Mouse (Mus musculus) embryonic facial prominence, embryonic 15.5 days (tissue): ENCODE results near the gene Dhrs1. TPM values are rescaled to one million over a fixed set of nuclear protein-coding genes. Genes with fewer than 3 reads are reported as not detected.

Experiments
- ATAC-seq: fragments of 200-750 bp; cut with Nextera tagmentation; 2 replicates; pipeline ENCODE4 v1.8.0; 2017; ENCODE audit warnings: low read depth, moderate TSS enrichment; ENCODE audit not compliant: insufficient number of reproducible peaks, low FRiP score, low TSS enrichment
- H3K27ac ChIP-seq: fragments of 300-500 bp; sonication (generic); replicated peaks from 2 replicates; pipeline ENCODE4 v1.5.1; 2015; ENCODE audit warnings: mild to moderate bottlenecking, inconsistent platforms
- H3K27me3 ChIP-seq: fragments of 300-500 bp; sonication (generic); 2 replicates; pipeline ENCODE4 v1.6.1; 2015; ENCODE audit warnings: inconsistent platforms
- H3K36me3 ChIP-seq: fragments of 300-500 bp; sonication (generic); 2 replicates; pipeline ENCODE4 v1.6.1; 2015; ENCODE audit warnings: mild to moderate bottlenecking, inconsistent platforms
- H3K4me1 ChIP-seq: fragments of 300-500 bp; sonication (generic); 2 replicates; pipeline ENCODE4 v1.6.1; 2015; ENCODE audit warnings: inconsistent platforms
- H3K4me2 ChIP-seq: fragments of 300-500 bp; sonication (generic); replicated peaks from 2 replicates; pipeline ENCODE4 v1.6.1; 2015; ENCODE audit warnings: mild to moderate bottlenecking, inconsistent platforms
- H3K4me3 ChIP-seq: fragments of 300-500 bp; sonication (generic); replicated peaks from 2 replicates; pipeline ENCODE4 v1.5.1; 2015; ENCODE audit warnings: mild to moderate bottlenecking, inconsistent platforms
- H3K9ac ChIP-seq: fragments of 300-500 bp; sonication (generic); 2 replicates; pipeline ENCODE4 v1.6.1; 2015; ENCODE audit warnings: inconsistent platforms
- H3K9me3 ChIP-seq: fragments of 300-500 bp; sonication (generic); replicated peaks from 2 replicates; pipeline ENCODE4 v1.6.1; 2016; ENCODE audit warnings: inconsistent platforms
- WGBS: fragments of 180-500 bp; shearing (Covaris S2); methylation state at CpG from one replicate; pipeline ENCODE4 v1.1.7; 2015; 5-methylcytosine and 5-hydroxymethylcytosine counted together
- polyA plus RNA-seq: library from polyadenylated mRNA; unstranded; fragments of >200 nt; fragmentation: Nextera tagmentation; extraction: Ambion mirVana; gene quantifications from 2 replicates; pipeline ENCODE4 v1.2.1, GENCODE M21; 2015

Gene Dhrs1
- polyA plus RNA-seq, 1 experiment from 2014 or later = 90.0 TPM

- no peak for ATAC-seq
- no peak overlapping the region for H3K9ac ChIP-seq
- WGBS = 61% methylated on average over 3 of the region's 3 CpGs
Measured at GRCm38 (mm10) chr14:55735334-55735733, 10.2 kb downstream of the Dhrs1 start.

GRCm38 (mm10) chr14:55734869-55735268 is 10.6 kb downstream of the Dhrs1 start:
- Histone ChIP-seq H3K4me1 (no peaks in the 10 kb centered on the region), H3K27ac (no peak overlapping the region), H3K27me3 (no peaks in the 10 kb centered on the region; the same call in 1 of the 2 replicates), H3K9ac (no peak overlapping the region), H3K9me3 (no peaks in the 10 kb centered on the region), H3K36me3 (peaks cover 21% of the 10 kb centered on the region), H3K4me3 (no peak overlapping the region), H3K4me2 (no peak overlapping the region)
- WGBS = 68% methylated on average over 7 of the region's 7 CpGs
- ATAC-seq = no peak

More at GRCm38 (mm10) chr14:55735334-55735733, 10.2 kb downstream of the Dhrs1 start:
- H3K36me3 ChIP-seq = peaks cover 24% of the 10 kb centered on the region
- no peaks in the 10 kb centered on the region for H3K9me3 ChIP-seq
- H3K4me1 ChIP-seq = no peaks in the 10 kb centered on the region
- H3K27me3 ChIP-seq = no peaks in the 10 kb centered on the region; the same call in 1 of the 2 replicates
- H3K4me2 ChIP-seq = no peak overlapping the region
- H3K4me3 ChIP-seq = no peak overlapping the region
- no peak overlapping the region for H3K27ac ChIP-seq

- ATAC-seq = no peak
- H3K4me3 ChIP-seq = no peak overlapping the region
- H3K36me3 ChIP-seq = peaks cover 11% of the 10 kb centered on the region
- WGBS = 68% methylated on average over 10 of the region's 10 CpGs
- H3K9me3 ChIP-seq = no peaks in the 10 kb centered on the region
- H3K9ac ChIP-seq = no peak overlapping the region
- no peaks in the 10 kb centered on the region; the same call in 1 of the 2 replicates for H3K27me3 ChIP-seq
- no peak overlapping the region for H3K27ac ChIP-seq
- no peak overlapping the region for H3K4me2 ChIP-seq
- no peaks in the 10 kb centered on the region for H3K4me1 ChIP-seq
Measured at GRCm38 (mm10) chr14:55733889-55734288, 11.6 kb downstream of the Dhrs1 start.

DNA sequence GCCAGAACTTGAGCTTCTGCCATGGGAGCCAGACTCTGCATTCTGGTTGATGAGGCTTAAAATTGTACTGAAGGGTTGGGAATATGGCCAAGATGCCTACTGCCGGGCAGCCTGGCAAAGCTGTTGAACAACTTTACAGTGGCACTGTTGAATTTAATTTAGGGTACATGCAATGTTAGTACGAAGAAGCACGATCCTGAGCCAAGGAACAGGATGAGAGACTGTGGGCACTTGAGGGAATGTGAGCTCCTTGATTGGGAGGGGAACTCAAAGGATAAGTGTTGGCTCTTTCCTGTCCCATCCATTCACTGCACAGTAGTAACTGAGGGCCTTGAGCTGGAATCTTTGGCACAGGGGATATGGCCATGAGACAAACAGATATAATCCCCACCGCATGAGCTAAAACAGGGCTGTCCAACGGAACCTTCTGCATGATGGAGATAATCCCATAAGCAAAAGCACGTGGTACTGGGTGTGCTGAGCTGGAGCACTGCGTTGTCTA is 14.9 kb downstream of the Dhrs1 start:
- Histone ChIP-seq H3K9ac (no peak overlapping the region), H3K4me2 (no peak overlapping the region), H3K9me3 (no peaks in the 10 kb centered on the region), H3K27ac (no peak overlapping the region), H3K4me1 (no peaks in the 10 kb centered on the region), H3K27me3 (no peaks in the 10 kb centered on the region; the same call in 1 of the 2 replicates), H3K36me3 (no peaks in the 10 kb centered on the region), H3K4me3 (no peak overlapping the region)
- ATAC-seq = no peak
- 75% methylated on average over 7 of the region's 7 CpGs for WGBS

GRCm38 (mm10) chr14:55730116-55730515 is 15.4 kb downstream of the Dhrs1 start:
- H3K4me3 ChIP-seq = no peak overlapping the region
- H3K9me3 ChIP-seq = no peaks in the 10 kb centered on the region
- no peaks in the 10 kb centered on the region for H3K36me3 ChIP-seq
- no peak for ATAC-seq
- no peaks in the 10 kb centered on the region; the same call in 1 of the 2 replicates for H3K27me3 ChIP-seq
- 76% methylated on average over 7 of the region's 7 CpGs for WGBS
- no peak overlapping the region for H3K9ac ChIP-seq
- H3K4me1 ChIP-seq = no peaks in the 10 kb centered on the region
- no peak overlapping the region for H3K4me2 ChIP-seq
- no peak overlapping the region for H3K27ac ChIP-seq

DNA sequence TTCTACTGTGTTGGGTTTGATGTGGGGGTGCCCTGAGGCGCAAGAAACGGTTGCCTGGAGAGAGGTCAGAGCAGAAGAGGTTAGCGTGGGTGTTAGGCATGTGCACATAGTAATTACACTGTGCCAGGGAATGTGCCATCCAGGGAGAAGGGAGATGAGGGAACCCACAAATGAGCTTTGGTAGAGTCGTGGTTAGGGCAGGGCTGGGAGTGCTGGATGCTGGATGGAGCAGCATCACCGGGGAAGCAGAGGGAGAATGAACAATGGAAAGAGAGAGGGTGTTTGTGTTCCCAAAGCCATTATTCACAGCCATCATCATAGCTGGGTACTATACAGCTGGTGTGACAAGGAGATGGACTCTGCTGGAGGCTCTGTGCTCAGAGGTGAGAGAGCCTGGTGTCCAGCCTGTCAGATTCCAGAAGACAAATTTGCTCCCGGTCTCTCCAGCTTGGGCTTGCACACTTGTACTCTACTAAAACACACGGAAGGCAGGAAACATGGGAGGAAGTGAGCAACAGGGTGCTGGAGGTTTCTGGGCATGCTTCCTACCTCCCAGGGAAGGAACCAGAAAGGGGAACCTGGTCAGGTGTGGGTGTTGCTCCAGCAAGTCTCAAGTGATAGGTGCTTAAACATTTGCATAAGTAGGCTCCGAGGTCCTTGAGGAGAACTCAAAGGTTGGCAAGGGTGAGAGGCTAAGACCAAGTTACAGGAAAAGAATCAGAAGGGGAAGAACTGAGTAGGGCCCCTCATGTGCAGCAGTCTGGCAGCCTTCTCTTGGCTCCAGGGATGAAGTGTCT is 17.4 kb downstream of the Dhrs1 start:
- H3K4me2 ChIP-seq = no peak overlapping the region
- H3K27ac ChIP-seq = no peak overlapping the region
- H3K27me3 ChIP-seq = no peaks in the 10 kb centered on the region; the same call in 1 of the 2 replicates
- no peak overlapping the region for H3K4me3 ChIP-seq
- H3K9me3 ChIP-seq = no peaks in the 10 kb centered on the region
- H3K36me3 ChIP-seq = no peaks in the 10 kb centered on the region
- WGBS = 67% methylated on average over 8 of the region's 8 CpGs
- no peak for ATAC-seq
- H3K4me1 ChIP-seq = 0 out of 2 replicates have a peak, but pooled peaks cover 7% of the 10 kb centered on the region
- H3K9ac ChIP-seq = no peak overlapping the region; the same call in 1 of the 2 replicates

GRCm38 (mm10) chr14:55726261-55726660 is 19.2 kb downstream of the Dhrs1 start:
- no peak for ATAC-seq
- peaks cover 11% of the 10 kb centered on the region; the same call in 1 of the 2 replicates for H3K4me1 ChIP-seq
- no peak overlapping the region for H3K4me3 ChIP-seq
- H3K27ac ChIP-seq = no peak overlapping the region
- H3K36me3 ChIP-seq = no peaks in the 10 kb centered on the region
- H3K9me3 ChIP-seq = no peaks in the 10 kb centered on the region
- no peaks in the 10 kb centered on the region; the same call in 1 of the 2 replicates for H3K27me3 ChIP-seq
- no peak overlapping the region for H3K4me2 ChIP-seq
- H3K9ac ChIP-seq = no peak overlapping the region

- Histone ChIP-seq H3K36me3 (peaks cover 8% of the 10 kb centered on the region; the same call in 1 of the 2 replicates), H3K4me2 (no peak overlapping the region)
Measured at GRCm38 (mm10) chr14:55724411-55724871, 21.0 kb downstream of the Dhrs1 start.

DNA sequence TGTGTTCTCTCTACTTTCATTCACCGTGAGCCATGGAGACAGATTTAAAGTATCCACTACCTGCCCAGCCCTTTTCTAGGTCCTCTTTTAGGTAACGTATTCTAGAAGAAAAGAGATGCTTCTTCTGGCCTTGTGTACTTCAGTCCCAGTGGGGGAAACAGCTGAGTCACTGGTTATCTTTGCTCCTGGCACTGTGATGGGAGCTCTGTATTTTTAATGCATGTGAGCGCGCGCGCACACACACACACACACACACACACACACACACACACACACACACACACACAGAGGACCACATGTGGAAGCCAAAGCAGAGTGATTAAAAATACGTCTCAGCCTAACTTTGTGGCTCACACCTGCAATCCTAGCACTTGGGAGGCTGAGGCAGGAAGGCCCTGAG is 22.1 kb downstream of the Dhrs1 start:
- Histone ChIP-seq H3K27me3 (no peaks in the 10 kb centered on the region), H3K36me3 (peaks cover 18% of the 10 kb centered on the region), H3K4me3 (no peak overlapping the region), H3K9ac (no peak overlapping the region), H3K4me2 (no peak overlapping the region), H3K4me1 (peaks cover 16% of the 10 kb centered on the region; the same call in 1 of the 2 replicates), H3K27ac (no peak overlapping the region), H3K9me3 (no peaks in the 10 kb centered on the region)
- 93% methylated on average over 7 of the region's 7 CpGs for WGBS
- ATAC-seq = no peak

More at GRCm38 (mm10) chr14:55724411-55724871, 21.0 kb downstream of the Dhrs1 start:
- Histone ChIP-seq H3K9ac (no peak overlapping the region), H3K9me3 (no peaks in the 10 kb centered on the region), H3K4me3 (no peak overlapping the region), H3K27ac (no peak overlapping the region; the same call in 1 of the 2 replicates), H3K27me3 (no peaks in the 10 kb centered on the region), H3K4me1 (peaks cover 16% of the 10 kb centered on the region; the same call in 1 of the 2 replicates)
- WGBS = 45% methylated on average over 8 of the region's 8 CpGs
- no peak for ATAC-seq

DNA sequence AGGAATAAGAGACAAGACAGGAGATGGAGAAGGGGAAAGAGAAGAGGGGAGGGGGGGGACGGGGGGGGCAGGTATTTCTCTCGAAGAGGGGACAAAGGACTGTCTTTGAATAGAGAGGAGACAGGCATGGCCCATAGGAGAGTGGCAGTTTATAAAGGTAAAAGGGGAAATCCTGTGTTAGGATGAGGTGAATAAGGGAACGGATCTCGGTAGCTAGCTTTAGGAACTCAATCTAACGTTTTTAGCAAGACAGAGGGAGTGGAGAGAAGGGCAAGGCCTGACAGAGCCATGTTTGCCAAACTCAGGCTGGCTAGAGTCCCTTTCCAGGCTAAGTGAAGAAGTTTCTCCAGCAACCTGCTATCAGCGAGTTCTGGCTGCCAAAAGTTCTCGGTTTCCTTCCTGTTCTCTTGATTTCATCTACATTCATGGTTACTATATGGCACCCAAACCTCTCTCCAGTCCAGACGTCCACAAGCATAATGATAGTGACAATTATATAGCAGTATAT is 23.0 kb downstream of the Dhrs1 start:
- no peak overlapping the region for H3K9ac ChIP-seq
- H3K27ac ChIP-seq = 0 out of 2 replicates have a peak overlapping the region, but pooled peaks have one; percentile 83
- H3K36me3 ChIP-seq = peaks cover 23% of the 10 kb centered on the region
- H3K4me3 ChIP-seq = peak overlapping the region; percentile 93
- H3K27me3 ChIP-seq = no peaks in the 10 kb centered on the region
- peak overlapping the region; percentile 75 for H3K4me2 ChIP-seq
- H3K4me1 ChIP-seq = peaks cover 16% of the 10 kb centered on the region; the same call in 1 of the 2 replicates
- ATAC-seq = no peak
- H3K9me3 ChIP-seq = no peaks in the 10 kb centered on the region
- WGBS = 49% methylated on average over 8 of the region's 8 CpGs

DNA sequence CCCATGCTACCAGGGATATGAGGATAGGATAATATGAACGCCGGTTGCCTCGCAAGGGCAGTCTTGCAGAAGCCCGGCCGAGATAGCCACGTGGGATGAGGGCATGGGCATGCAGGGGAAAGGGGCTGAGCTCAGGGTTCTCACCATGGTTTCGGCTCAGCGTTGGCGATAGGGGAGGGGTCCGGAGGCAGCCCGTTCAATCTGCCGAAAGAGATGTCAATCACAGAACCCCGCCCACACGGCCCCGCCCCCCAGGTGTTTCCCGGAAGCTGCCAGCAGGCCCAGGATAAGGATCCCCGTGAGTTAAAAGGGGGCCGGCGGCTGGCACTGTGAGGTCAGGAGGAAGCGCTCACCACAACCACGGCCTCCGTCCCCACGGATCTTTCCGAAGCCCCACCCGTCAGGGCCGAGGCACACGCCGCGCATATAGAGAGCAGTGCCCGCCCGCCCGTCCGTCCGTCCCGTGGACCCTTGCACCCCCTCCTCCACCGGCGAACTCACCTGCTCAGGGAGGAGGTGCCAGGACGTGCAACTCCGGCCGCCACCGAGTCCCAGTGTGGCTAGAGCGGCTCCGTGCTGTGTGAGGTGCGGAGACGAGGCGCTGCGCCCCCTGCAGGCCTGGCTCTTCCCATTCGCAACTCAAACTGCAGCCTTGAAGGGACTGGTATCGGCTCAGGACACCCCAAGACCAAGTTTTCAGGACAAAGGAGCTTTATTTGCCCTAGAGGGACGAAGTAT is 23.6 kb downstream of the Dhrs1 start, which contains the start of gene Rabggta:
Gene Rabggta (minus strand): TSS at position 564 of the 738 bp plus-strand sequence.
- Histone ChIP-seq H3K27me3 (no peaks in the 10 kb centered on the region), H3K9ac (peak within 1 kb of the TSS; percentile 69), H3K4me2 (peak within 1 kb of the TSS; percentile 75), H3K4me1 (peaks cover 16% of the 10 kb centered on the region; the same call in 1 of the 2 replicates), H3K9me3 (no peaks in the 10 kb centered on the region), H3K4me3 (peak within 1 kb of the TSS; percentile 93), H3K36me3 (peaks cover 29% of the 10 kb centered on the region), H3K27ac (peak within 1 kb of the TSS; percentile 83)
- under 1% methylated on average over 50 of the region's 50 CpGs for WGBS
- ATAC-seq = peak; percentile 95
